Mouse (Mus musculus) spleen, adult 2 months (tissue): ENCODE measurements around the gene Hira. TPM values are rescaled to one million over a fixed set of nuclear protein-coding genes. Genes with fewer than 3 reads are reported as not detected.

ENCODE experiments used
- DNase-seq, 2 experiments: peaks; one replicate each; pipeline versions ENCODE4 v3.0.0 to v3.0.0-alpha.2; 2012 to 2021; ENCODE audit warnings: low spot score in 2 of 2, low read depth in 1 of 2
- H3K27ac ChIP-seq: fragments of 200-500 bp; 2 replicates; pipeline ENCODE4 v1.5.1; 2012; ENCODE audit warnings: low read length, inconsistent platforms; ENCODE audit not compliant: insufficient read depth
- H3K27me3 ChIP-seq: fragments of 200-500 bp; 2 replicates; pipeline ENCODE4 v1.6.1; 2012; ENCODE audit warnings: mild to moderate bottlenecking, moderate library complexity, low read length, inconsistent platforms; ENCODE audit not compliant: control insufficient read depth, insufficient read depth
- H3K36me3 ChIP-seq: fragments of 200-500 bp; 2 replicates; pipeline ENCODE4 v1.6.1; 2012; ENCODE audit warnings: mild to moderate bottlenecking, low read length, inconsistent platforms; ENCODE audit not compliant: control insufficient read depth, insufficient read depth
- H3K4me1 ChIP-seq: fragments of 200-500 bp; 2 replicates; pipeline ENCODE4 v1.6.1; 2011; ENCODE audit warnings: inconsistent platforms; ENCODE audit not compliant: control insufficient read depth, insufficient read depth, insufficient read length
- H3K4me3 ChIP-seq: fragments of 200-500 bp; 2 replicates; pipeline ENCODE4 v1.5.1; 2011; ENCODE audit warnings: mild to moderate bottlenecking, inconsistent platforms; ENCODE audit not compliant: insufficient read depth, insufficient read length; ENCODE audit errors: extremely low read depth
- CTCF ChIP-seq: fragments of 200-500 bp; IDR thresholded peaks from 2 replicates; pipeline ENCODE4 v1.5.1; 2011; ENCODE audit warnings: mild to moderate bottlenecking, inconsistent platforms; ENCODE audit not compliant: insufficient read depth, insufficient read length, insufficient replicate concordance; ENCODE audit errors: extremely low read depth
- POLR2A ChIP-seq: fragments of 200-500 bp; IDR thresholded peaks from 2 replicates; pipeline ENCODE4 v1.6.1; 2011; ENCODE audit warnings: low read depth, low read length, inconsistent platforms
- WGBS: fragments of 180-500 bp; shearing (Covaris S2); methylation state at CpG from one replicate; pipeline ENCODE4 v1.1.7; 2018; 5-methylcytosine and 5-hydroxymethylcytosine counted together
- polyA plus RNA-seq: library from polyadenylated mRNA; depleted of rRNA; stranded (reverse); fragments of >200 nt; gene quantifications from 2 replicates; pipeline ENCODE4 v1.2.3, GENCODE M21; 2012; rRNA removed

Gene Hira
- 50.0 and 53.0 TPM in 2 replicates for polyA plus RNA-seq

DNA sequence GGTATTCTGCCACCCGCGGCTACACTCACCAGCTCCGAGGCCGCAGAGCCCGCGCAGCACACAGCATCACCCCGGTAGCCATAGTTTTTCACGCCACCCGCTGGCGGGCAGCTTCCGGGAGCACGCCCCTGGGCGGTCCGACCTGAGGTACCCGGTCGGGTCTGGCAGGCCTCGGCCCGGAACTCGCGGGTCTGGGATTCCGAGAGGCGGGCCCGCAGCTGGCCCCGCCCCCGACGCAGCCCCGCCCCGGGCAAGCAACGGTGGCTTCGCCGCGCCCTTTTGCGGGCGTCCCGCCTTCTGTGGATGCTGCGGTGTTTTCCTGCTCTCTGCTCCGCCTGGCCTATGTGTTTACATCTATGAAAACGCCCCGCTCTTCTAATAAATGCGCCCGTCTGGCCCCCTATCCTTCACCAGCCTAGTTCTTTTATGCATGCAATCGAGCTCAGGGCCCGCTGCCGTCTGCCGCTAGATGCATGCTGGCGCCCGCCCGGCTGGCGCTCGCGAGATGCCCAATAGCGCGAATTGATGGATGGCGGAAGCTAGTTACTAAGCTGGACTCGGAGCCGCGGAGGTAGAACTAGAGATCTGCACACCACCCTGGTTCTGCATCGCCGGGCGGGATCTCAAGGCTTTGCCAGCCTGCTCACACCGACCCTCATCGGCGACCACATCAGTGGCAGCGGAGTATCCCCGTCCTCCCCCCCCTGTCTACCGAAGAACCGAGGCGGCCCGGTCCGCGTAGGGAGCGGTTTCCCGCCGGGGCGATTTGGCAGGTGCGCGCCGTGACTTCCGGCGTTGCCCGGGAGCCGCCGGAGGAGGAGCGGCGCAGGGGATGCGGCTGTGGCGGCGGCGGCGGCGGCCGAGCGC is at the start of gene Hira, which contains the start of gene Mrpl40:
Hira (plus strand) TSS at position 596 of the 867 bp plus-strand sequence.
Mrpl40 (minus strand) TSS at position 421 of the 867 bp plus-strand sequence.
- H3K4me3 ChIP-seq: peak within 1 kb of the TSS; percentile 100
- peaks cover 15% of the 10 kb centered on the region for H3K36me3 ChIP-seq
- TF ChIP-seq CTCF (no peak), POLR2A (peak; percentile 40)
- under 1% methylated on average over 87 of the region's 93 CpGs for WGBS
- peak; percentile 83 to 92 for DNase-seq
- peaks cover 3% of the 10 kb centered on the region; the same call in 1 of the 2 replicates for H3K4me1 ChIP-seq
- no peaks in the 10 kb centered on the region for H3K27me3 ChIP-seq
- peak within 1 kb of the TSS; percentile 98 for H3K27ac ChIP-seq

DNA sequence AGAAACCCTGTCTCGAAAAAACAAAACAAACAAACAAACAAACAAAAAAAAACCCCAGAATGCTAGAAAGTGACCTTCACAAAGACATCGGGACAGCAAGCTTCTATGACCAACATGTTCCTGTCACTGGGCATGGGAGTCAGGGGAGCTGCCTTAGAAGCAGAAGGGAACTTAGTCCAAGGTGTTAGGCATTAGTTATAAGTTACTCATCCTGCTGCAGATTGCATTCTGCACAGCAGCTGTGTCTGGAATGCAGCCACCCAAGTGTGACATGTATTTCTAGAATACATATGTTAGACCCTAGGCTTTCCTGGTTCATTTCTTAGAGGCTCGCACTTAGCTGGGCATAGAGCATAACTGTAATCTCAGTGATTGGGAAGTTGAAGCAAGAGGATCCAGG is 48.2 kb upstream of the Hira start:
- H3K36me3 ChIP-seq: peaks cover 44% of the 10 kb centered on the region
- 97% methylated on average over 3 of the region's 3 CpGs for WGBS
- DNase-seq: no peak

GRCm38 (mm10) chr16:18829102-18829501 is 47.7 kb upstream of the Hira start:
- no peak for DNase-seq

More for the DNA sequence above, 48.2 kb upstream of the Hira start:
- H3K27ac ChIP-seq: no peak overlapping the region
- H3K4me3 ChIP-seq: no peak overlapping the region
- no peak for TF ChIP-seq CTCF
- no peak for TF ChIP-seq POLR2A
- H3K4me1 ChIP-seq: no peaks in the 10 kb centered on the region
- no peaks in the 10 kb centered on the region for H3K27me3 ChIP-seq

GRCm38 (mm10) chr16:18833486-18833885 is 43.4 kb upstream of the Hira start:
- Histone ChIP-seq H3K27ac (no peak overlapping the region), H3K4me1 (no peaks in the 10 kb centered on the region; the same call in 1 of the 2 replicates), H3K4me3 (no peak overlapping the region), H3K36me3 (peaks cover 16% of the 10 kb centered on the region), H3K27me3 (no peaks in the 10 kb centered on the region)
- no peak for DNase-seq
- TF ChIP-seq CTCF: no peak
- no peak for TF ChIP-seq POLR2A
- 84% methylated on average over 2 of the region's 2 CpGs for WGBS

More at GRCm38 (mm10) chr16:18829102-18829501, 47.7 kb upstream of the Hira start:
- no peak overlapping the region for H3K27ac ChIP-seq
- H3K4me3 ChIP-seq: no peak overlapping the region
- no peak for TF ChIP-seq POLR2A
- no peak for TF ChIP-seq CTCF
- H3K27me3 ChIP-seq: no peaks in the 10 kb centered on the region
- peaks cover 44% of the 10 kb centered on the region for H3K36me3 ChIP-seq
- H3K4me1 ChIP-seq: no peaks in the 10 kb centered on the region
- 89% methylated on average over 6 of the region's 6 CpGs for WGBS

DNA sequence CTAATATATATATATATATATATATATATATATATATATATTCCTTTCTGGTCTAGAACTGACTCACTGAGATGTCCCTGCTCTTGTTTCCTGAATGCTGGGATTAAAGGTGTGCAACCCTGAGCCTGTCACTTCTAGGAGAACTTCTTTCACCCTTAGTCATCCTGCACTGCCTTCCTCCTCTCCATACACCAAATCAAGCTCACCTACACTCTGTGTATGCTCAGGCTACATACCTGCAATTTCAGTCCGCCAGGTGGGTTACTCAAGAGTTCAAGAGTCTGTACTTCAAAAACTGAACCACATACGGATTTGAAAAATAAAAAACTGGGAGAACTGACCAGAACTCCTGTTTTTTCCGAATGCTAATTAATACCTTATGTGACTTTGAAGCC is 40.8 kb upstream of the Hira start:
- Histone ChIP-seq H3K4me1 (no peaks in the 10 kb centered on the region; the same call in 1 of the 2 replicates), H3K36me3 (peaks cover 12% of the 10 kb centered on the region), H3K27me3 (no peaks in the 10 kb centered on the region), H3K4me3 (peak overlapping the region; percentile 90; the same call in 1 of the 2 replicates), H3K27ac (no peak overlapping the region)
- TF ChIP-seq CTCF: no peak
- TF ChIP-seq POLR2A: no peak
- 33% methylated on average over 3 of the region's 3 CpGs for WGBS
- DNase-seq: no peak

- H3K27me3 ChIP-seq: no peaks in the 10 kb centered on the region
- peak; percentile 95 to 97 for DNase-seq
- peaks cover 10% of the 10 kb centered on the region for H3K36me3 ChIP-seq
- 1% methylated on average over 46 of the region's 46 CpGs for WGBS
- TF ChIP-seq POLR2A (peak; percentile 86), CTCF (no peak)
- H3K27ac ChIP-seq: peak within 1 kb of the TSS; percentile 58
- no peaks in the 10 kb centered on the region; the same call in 1 of the 2 replicates for H3K4me1 ChIP-seq
- peak within 1 kb of the TSS; percentile 90 for H3K4me3 ChIP-seq
These were observed 40.2 kb upstream of the Hira start, which contains the start of the genes 2510002D24Rik and Gm28539 for GRCm38 (mm10) chr16:18836468-18837208. TSS of gene 2510002D24Rik (plus strand) at chr16:18836578. TSS of gene Gm28539 (plus strand) at chr16:18836584.
